Mouse (Mus musculus) urinary bladder, adult 18-20 months (tissue): ENCODE results near the gene Ccdc106.

ENCODE experiments used
- DNase-seq, 2 experiments: peaks; one replicate each; pipeline ENCODE4 v3.0.0; 2022; ENCODE audit warnings: low spot score in 2 of 2, mixed read lengths in 2 of 2

Gene Ccdc106

DNA sequence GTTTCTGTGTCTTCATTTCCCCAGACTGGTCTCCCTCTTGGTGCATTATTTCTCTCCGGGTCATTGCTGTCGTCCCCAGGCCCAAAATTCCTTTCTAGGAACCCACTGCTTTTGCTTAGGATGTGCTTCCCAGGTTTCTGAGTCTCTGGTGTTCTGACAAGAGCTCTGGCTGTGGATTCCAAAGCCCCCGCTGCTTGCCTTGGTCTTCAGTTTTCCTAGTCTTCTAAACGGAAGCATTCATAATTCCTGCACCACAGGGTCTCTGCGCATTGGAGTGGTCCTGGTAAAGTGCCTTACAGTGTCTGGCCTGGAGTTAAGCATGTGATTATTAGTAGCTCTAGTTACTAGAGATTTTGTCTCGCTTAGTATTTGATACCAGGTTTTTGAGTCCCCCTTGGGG is 60.5 kb downstream of the Ccdc106 start:
- DNase-seq, result no peak

DNA sequence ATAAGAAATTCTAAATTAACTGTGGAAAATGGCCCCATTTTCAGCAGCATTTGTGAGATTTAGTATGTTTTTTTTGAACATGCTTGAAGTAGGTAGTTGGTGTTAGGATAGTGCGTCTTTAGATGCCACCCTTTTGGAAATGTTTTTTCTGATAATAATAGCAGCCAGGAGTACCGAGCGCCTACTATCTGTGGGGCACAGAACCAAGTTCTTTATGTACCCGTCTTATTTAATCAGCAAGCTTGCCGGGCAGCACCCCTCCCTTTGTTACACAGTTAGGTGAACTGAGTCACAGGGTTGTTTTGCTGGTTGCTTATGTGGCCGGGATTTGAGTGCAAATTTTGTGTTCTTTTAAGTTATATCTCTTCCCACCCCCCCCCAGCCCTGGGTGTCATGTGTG is 60.9 kb downstream of the Ccdc106 start:
- DNase-seq, result no peak

DNA sequence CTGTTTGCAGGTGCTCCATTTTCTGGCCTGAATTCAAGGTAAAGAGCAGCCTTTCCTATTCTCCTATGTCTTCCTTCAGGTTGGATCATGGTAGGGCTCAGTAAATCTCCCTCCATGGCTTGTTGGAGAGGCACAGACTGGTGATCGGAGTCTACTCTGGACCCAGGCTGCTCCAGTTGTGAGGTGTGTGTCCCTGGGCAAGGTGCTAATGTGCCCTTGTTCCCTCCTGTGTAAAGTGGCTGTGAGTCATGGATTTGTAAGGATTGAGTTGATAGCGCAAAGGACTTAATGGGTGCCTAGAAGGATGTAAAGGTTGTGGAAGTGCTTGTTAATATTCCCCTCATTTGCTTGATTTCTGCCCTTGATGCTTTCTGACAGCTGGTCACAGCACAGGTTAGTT is 61.6 kb downstream of the Ccdc106 start:
- no peak for DNase-seq

DNA sequence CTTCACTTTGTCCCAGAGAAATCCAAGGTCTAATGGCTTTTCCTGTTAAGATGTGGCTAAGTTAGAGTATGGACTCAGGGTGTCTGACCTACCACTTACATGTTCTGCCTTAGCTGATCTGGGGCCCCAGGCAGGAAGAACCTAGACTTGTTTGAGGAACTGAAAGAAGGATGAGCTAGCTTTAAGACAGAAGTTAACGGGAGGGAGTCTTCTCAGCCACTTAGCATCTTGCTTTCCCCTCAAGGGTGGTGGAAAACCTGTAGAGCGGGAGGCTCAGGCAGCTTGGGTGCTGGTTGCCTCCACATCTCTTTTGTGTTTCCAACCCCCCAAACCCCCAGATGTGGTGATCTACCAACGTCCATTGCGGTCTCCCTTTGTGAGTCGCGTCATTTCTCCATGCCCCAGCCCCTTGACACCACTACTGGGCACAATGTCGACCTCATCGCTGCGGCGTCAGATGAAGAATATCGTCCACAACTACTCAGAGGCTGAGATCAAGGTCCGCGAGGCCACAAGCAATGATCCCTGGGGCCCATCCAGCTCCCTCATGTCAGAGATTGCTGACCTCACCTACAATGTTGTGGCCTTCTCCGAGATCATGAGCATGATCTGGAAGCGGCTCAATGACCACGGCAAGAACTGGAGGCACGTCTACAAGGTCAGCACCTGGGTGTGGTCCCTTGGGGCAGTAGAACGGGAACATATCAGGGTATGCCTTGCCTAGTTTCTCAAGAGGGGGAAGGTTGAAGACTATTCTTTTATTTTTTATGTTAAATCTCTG is 63.2 kb downstream of the Ccdc106 start:
- DNase-seq, result no peak

DNA sequence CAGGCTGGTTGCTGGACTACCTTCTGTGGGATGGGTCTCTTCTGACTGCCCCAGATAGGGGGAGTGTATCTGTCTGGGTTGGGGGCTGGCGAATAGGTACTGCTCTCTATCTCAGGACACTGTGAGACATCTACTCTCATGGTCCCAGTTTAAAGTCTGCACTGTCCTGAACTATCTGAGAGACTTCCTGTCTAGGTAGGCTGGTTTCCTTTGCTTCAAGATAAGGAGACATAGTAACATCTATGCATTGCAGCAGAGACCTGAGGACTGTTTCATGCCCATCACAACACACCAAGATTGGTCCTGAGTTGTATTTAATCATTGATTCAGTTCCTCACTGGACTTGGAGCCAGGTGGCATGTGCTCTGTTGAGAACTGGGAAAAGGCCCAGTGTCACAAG is 65.2 kb downstream of the Ccdc106 start:
- DNase-seq, result no peak

DNA sequence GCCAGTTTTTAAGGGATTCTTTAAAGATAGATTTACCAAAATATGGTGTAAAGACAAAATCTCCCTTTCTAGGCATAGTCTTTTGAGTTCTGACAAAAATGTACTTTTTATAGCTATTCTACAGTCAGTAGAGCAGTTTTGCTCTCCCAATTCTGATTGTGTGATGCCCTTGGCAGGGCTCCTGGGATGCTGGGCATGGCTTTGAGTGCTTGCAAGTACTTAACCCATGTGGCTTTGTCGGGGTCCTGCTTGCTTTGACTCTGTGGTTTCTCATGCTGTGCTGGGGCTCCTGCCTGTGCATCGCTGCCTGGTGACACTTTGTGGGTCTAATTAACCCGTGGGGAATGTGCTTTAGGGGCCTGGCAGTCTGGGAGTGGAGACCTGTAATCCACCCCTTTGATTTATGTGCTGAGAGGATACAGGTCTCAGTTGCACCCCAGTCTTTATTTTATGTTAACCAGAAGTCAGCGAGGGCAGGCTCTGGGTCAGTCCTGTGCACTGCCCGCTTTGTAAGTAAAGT is 66.6 kb downstream of the Ccdc106 start:
- no peak for DNase-seq

DNA sequence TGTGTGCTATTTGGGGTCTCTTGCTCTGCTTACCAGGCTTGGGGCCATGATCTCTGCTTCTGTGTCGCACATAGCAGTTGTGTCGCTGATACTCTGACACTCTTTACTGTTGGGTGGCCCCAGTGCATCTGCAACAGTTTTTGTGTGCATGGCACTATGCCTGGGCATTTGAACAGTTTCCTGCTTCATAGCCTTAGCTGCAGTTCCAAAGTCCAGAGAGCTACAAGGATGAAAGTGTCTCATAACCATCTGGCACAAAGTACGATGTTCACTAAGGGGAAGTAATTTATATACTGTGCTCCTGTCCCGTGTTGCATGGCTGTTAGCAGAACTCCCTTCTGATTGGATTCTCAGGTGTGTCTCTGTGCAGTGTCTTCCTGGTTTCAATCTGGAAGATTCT is 67.5 kb downstream of the Ccdc106 start:
- DNase-seq, result no peak

DNA sequence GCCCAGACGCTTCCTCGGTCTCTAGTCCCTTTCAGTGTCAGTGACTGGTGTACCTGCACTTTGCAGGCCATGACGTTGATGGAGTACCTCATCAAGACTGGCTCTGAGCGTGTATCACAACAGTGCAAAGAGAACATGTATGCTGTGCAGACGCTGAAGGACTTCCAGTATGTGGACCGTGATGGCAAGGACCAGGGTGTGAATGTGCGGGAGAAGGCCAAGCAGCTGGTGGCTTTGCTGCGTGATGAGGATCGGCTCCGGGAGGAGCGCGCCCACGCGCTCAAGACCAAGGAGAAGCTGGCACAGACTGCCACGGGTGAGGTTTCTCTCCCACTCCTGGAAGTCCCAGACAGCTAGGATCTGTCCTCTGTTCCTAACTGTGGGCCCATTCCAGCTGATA is 69.5 kb downstream of the Ccdc106 start:
- DNase-seq, result no peak

DNA sequence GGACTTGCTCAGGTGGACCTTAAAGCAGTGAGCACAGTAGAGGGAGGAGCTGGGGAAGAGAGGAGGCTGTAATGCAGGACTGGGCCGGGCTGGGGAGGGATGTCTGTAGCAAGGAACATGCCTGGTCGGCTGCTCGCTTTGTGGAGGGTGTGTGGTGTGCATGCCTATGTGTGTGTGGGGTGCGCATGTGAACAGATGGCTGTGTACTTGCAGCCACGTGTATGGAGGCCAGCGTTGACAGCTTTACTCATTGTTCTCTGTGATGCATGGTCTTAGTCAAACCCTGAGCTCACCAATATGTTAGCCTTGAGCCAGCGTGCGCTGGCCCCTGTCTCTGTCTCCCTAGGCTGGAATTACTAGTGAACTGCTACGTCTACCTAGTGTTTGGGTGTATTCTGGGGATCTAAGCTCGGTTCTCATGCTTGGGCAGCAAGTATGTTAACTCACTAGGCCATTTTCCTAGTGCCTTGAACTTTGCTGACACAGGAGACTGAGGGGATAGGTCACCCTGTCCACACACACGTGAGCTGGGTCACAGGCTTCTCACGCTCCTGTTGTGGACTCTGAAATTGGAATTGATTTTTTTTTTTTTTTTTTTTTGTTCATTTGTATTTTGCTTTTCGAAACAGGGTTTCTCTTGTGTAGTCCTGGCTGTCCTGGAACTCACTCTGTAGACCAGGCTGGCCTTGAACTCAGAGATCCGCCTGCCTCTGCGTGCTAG is 70.8 kb downstream of the Ccdc106 start:
- DNase-seq, result no peak

DNA sequence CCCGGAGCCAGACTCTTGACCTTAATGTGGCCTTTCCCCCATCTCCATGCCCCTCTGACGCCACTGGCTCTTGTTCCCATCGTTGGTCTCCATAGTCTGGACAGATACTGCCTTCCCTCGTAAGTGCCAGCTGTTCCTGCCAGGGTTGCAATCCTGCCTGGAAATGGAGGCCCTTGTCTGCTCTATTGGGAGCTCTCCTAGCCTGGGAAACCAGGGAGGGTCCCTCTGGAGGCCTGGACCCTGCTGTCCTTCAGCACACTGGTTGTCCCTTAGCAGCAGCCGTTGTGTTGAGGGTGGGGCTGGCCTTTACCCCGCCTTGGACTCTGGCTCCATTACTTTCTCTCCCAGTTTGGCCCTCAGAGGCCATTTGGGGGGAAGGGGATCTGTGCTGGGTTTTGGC is 72.0 kb downstream of the Ccdc106 start:
- DNase-seq, result no peak

DNA sequence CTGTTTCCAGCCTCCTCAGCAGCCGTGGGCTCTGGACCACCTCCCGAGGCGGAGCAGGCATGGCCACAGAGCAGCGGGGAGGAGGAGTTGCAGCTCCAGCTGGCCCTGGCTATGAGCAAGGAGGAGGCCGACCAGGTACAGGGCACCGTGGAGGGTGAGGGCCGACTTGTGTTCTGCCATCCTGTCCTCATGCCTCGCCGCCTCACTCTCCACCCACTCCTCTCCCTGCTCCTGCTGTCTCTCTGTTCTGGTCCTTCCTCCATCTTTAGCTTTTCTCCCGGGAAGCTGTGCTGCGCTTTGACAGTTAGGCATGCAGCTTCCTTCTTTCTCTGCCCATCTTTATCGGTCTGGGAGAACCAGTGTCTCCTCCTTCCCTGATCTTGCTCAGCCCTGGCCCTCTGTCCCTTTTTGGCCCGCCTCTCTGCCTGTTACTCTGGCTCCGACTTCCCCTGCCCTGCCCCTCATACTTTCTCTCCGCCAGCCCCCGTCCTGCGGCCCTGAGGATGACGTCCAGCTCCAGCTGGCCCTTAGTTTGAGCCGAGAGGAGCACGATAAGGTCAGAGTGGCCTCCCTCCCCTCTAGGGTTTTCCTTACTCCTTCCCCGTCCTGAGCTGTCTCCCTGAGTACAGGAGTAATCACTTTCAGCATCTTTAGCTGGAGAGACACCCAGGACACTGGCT is 72.6 kb downstream of the Ccdc106 start:
- no peak for DNase-seq

DNA sequence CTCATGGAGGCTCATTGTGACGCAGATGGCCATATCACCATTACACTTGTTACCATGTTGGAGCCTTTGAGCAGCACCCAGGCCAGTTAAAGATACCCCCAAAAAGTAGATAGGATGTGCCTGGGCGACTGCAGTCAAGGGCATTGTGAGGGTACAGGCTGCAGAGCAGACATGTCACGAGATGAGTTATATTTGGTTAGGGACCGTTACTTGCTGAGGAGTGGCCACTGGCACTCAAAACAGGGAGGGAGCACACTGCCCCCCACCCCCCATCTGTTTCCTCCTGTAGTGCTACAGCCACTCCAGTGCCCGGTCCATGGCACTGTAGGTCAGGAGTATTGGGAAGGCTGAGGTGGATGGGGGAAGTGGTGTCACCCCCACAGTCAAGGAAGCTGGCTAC is 78.4 kb downstream of the Ccdc106 start:
- DNase-seq, result no peak

DNA sequence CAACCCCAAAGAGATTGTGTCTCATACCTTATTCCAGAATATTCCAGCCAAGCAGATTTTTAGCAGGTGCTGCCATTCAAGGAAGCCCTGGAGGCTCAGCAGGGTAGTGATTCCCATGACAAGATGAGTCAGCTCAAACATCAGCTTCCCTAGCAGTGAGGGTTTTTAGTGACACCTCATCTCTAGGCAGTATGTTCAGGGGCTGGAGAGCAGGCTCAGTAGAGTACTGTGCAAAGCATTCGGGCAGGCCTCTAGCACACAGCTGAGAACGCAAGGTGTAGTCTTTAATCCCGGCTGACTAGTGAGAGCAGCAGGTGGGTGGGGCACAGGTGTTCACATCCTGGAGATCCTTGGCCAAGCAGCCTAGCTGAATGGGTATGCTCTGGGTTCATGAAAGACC is 79.4 kb downstream of the Ccdc106 start:
- DNase-seq, result no peak

DNA sequence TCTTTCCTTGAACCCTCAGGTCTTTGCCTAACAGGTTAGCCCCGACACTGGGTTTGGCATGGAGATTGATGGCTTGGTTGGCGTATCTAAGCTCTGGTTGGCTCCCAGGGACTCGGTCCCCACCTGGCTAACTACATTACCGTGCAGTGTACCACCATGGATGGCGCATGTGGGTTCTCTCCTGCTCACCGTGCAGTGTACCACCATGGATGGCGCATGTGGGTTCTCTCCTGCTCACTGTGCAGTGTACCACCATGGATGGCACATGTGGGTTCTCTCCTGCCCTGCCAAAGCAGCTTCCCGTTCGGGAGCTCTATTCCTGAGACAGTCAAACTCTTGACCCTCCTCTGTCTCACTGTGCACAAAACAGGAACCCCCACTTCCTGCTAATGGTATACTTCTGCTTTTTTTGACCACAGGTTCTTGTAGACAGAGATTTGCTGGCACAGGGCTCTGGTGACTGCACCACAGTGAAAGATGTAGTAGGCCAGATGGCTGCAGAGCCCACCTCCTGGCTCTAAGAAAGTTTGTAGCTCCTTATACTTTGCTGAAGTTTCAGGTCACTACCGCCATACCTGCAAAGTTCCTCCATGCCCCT is 80.8 kb downstream of the Ccdc106 start:
- no peak for DNase-seq

DNA sequence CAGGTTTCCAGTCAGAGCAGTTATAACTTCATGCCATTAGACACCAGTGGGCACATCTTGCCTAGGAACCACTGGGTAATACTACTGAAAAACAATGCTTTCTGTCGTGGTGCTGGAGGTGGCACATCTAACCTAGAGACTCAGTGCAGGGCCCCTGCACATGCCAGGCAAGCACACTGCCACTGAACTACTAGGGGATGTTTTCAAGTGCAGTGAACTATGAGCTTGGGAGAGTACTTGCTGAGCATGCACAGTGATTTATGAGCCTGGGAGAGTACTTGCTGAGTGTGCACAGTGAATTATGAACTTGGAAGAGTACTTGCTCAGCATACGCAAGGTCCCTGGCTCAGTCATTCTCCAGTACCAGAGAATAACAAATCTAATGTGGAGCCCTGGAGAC is 82.2 kb downstream of the Ccdc106 start:
- DNase-seq, result no peak

DNA sequence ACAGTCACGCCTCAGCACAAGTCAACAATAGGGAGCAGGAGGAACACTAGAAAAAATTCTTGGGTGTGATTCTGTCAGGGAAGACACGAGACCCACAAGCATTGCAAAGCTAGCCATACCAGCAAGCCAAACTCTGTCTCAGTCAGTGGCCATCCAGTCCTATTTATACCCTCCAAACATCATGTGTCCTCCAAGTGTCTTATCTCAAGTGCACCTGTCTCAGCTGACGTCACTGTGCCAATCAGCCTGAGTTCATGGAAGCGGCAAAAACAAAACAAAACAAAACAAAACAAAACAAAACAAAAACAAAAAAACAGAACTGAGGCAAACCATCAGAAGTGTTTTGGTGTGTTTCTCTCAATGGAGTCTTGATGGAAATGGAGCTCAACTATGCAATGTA is 87.9 kb downstream of the Ccdc106 start:
- DNase-seq, result no peak

DNA sequence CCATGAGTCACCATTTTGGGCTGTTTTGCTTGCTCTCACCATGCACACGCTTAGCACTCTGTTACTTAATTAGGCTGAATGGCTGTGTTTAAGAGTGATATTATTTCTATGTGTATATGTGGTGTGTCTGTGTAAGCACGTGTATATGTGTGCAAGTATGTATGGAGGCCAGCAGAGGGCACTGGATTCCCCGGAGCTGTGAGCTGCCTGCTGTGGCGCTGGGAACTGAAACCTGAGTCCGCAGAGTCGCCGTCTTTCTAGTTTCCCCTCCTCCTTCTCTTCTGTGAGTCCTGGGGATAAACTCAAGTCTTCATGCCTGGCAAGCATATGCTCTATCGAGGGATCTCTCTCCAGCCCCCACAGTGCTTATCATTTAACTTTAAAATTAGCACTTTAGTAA is 88.9 kb downstream of the Ccdc106 start:
- DNase-seq, result no peak
